Mouse (Mus musculus) embryonic facial prominence, embryonic 13.5 days (tissue): ENCODE data around the gene Olfr477. TPM values are rescaled to one million over a fixed set of nuclear protein-coding genes. Genes with fewer than 3 reads are reported as not detected.
"Not testable (repeated sequence)": the region's sequence is repeated elsewhere in the genome, so short reads cannot be mapped to it uniquely, and the experiment has no call there.

Experiments used
- ATAC-seq: fragments of 200-750 bp; cut with Nextera tagmentation; 2 replicates; pipeline ENCODE4 v1.8.0; 2017; ENCODE audit warnings: low read depth; ENCODE audit not compliant: insufficient number of reproducible peaks, insufficient read depth, low FRiP score, low TSS enrichment
- H3K27ac ChIP-seq: fragments of 300-500 bp; sonication (generic); 2 replicates; pipeline ENCODE4 v1.5.1; 2015; ENCODE audit warnings: moderate library complexity, mild to moderate bottlenecking, inconsistent platforms
- H3K27me3 ChIP-seq: fragments of 300-500 bp; sonication (generic); 2 replicates; pipeline ENCODE4 v1.6.1; 2015; ENCODE audit warnings: mild to moderate bottlenecking, inconsistent platforms
- H3K36me3 ChIP-seq: fragments of 300-500 bp; sonication (generic); 2 replicates; pipeline ENCODE4 v1.6.1; 2015; ENCODE audit warnings: mild to moderate bottlenecking, inconsistent platforms
- H3K4me1 ChIP-seq: fragments of 300-500 bp; sonication (generic); 2 replicates; pipeline ENCODE4 v1.6.1; 2015; ENCODE audit warnings: inconsistent platforms
- H3K4me2 ChIP-seq: fragments of 300-500 bp; sonication (generic); 2 replicates; pipeline ENCODE4 v1.6.1; 2015; ENCODE audit warnings: moderate library complexity, mild to moderate bottlenecking, inconsistent platforms
- H3K4me3 ChIP-seq: fragments of 300-500 bp; sonication (generic); 2 replicates; pipeline ENCODE4 v1.5.1; 2015; ENCODE audit warnings: mild to moderate bottlenecking, inconsistent platforms
- H3K9ac ChIP-seq: fragments of 300-500 bp; sonication (generic); 2 replicates; pipeline ENCODE4 v1.6.1; 2015; ENCODE audit warnings: mild to moderate bottlenecking, inconsistent platforms
- H3K9me3 ChIP-seq: fragments of 300-500 bp; sonication (generic); 2 replicates; pipeline ENCODE4 v1.6.1; 2016; ENCODE audit warnings: inconsistent platforms
- WGBS: fragments of 180-500 bp; shearing (Covaris S2); methylation state at CpG from one replicate; pipeline ENCODE4 v1.1.7; 2015; ENCODE audit warnings: mixed read lengths; 5-methylcytosine and 5-hydroxymethylcytosine counted together
- polyA plus RNA-seq: library from polyadenylated mRNA; unstranded; fragments of >200 nt; fragmentation: Nextera tagmentation; extraction: Ambion mirVana; gene quantifications from 2 replicates; pipeline ENCODE4 v1.2.1, GENCODE M21; 2015

Olfr477 gene
- polyA plus RNA-seq: not detected in 2 replicates

- no peaks in the 10 kb centered on the region for H3K36me3 ChIP-seq
- H3K4me3 ChIP-seq: no peak within 1 kb of the TSS
- no peaks in the 10 kb centered on the region for H3K9me3 ChIP-seq
- ATAC-seq: no peak
- no peak within 1 kb of the TSS for H3K4me2 ChIP-seq
- no peak within 1 kb of the TSS for H3K27ac ChIP-seq
- WGBS: 78% methylated on average over 2 of the region's 2 CpGs
- no peaks in the 10 kb centered on the region for H3K4me1 ChIP-seq
- no peak within 1 kb of the TSS for H3K9ac ChIP-seq
- H3K27me3 ChIP-seq: no peaks in the 10 kb centered on the region
Observed at GRCm38 (mm10) chr7:107986393-107986792, at the start of gene Olfr477. Olfr477 (plus strand) TSS chr7:107986693.

- not testable (repeated sequence) for H3K4me1 ChIP-seq, H3K4me3 ChIP-seq, H3K36me3 ChIP-seq, H3K4me2 ChIP-seq, H3K27ac ChIP-seq, H3K27me3 ChIP-seq, H3K9ac ChIP-seq, ATAC-seq, H3K9me3 ChIP-seq
- 98% methylated on average over 12 of the region's 12 CpGs for WGBS
Observed at GRCm38 (mm10) chr7:107952539-107952938, 34.0 kb upstream of the Olfr477 start.

- no peaks in the 10 kb centered on the region for H3K9me3 ChIP-seq
- no peaks in the 10 kb centered on the region for H3K4me1 ChIP-seq
- H3K27me3 ChIP-seq: no peaks in the 10 kb centered on the region
- no peak within 1 kb of the TSS for H3K27ac ChIP-seq
- no peak within 1 kb of the TSS for H3K9ac ChIP-seq
- no peaks in the 10 kb centered on the region for H3K36me3 ChIP-seq
- no peak for ATAC-seq
- no peak within 1 kb of the TSS for H3K4me3 ChIP-seq
- no peak within 1 kb of the TSS for H3K4me2 ChIP-seq
- WGBS: 85% methylated on average over 1 of the region's 1 CpGs
Observed at GRCm38 (mm10) chr7:107954343-107954742, 32.1 kb upstream of the Olfr477 start, which contains the start of gene Olfr474. Olfr474 (plus strand) TSS chr7:107954643.

- no peak within 1 kb of the TSS for H3K9ac ChIP-seq
- H3K27ac ChIP-seq: no peak within 1 kb of the TSS
- no peak within 1 kb of the TSS for H3K4me2 ChIP-seq
- no peaks in the 10 kb centered on the region for H3K36me3 ChIP-seq
- no peaks in the 10 kb centered on the region for H3K9me3 ChIP-seq
- no peaks in the 10 kb centered on the region for H3K4me1 ChIP-seq
- no peak within 1 kb of the TSS for H3K4me3 ChIP-seq
- no peak for ATAC-seq
- no peaks in the 10 kb centered on the region for H3K27me3 ChIP-seq
- 45% methylated on average over 1 of the region's 1 CpGs for WGBS
Observed at GRCm38 (mm10) chr7:107964503-107964902, 22.0 kb upstream of the Olfr477 start, which contains the start of gene Olfr476. Olfr476 (plus strand) TSS chr7:107964803.

- ATAC-seq, H3K27ac ChIP-seq, H3K4me3 ChIP-seq, H3K36me3 ChIP-seq, H3K9me3 ChIP-seq, H3K9ac ChIP-seq, H3K4me2 ChIP-seq, H3K4me1 ChIP-seq, H3K27me3 ChIP-seq: not testable (repeated sequence)
Observed at GRCm38 (mm10) chr7:108014256-108014655, 27.8 kb downstream of the Olfr477 start.

- Histone ChIP-seq H3K9ac (no peak within 1 kb of the TSS), H3K4me1 (no peaks in the 10 kb centered on the region), H3K4me3 (no peak within 1 kb of the TSS), H3K36me3 (no peaks in the 10 kb centered on the region), H3K4me2 (no peak within 1 kb of the TSS), H3K9me3 (no peaks in the 10 kb centered on the region), H3K27me3 (no peaks in the 10 kb centered on the region), H3K27ac (no peak within 1 kb of the TSS)
- ATAC-seq: no peak
- 79% methylated on average over 3 of the region's 3 CpGs for WGBS
Observed at GRCm38 (mm10) chr7:108033889-108034288, 47.4 kb downstream of the Olfr477 start, which contains the start of gene Olfr478. Olfr478 (minus strand) TSS chr7:108033989.

Other genes with a start within 250 kb of the Olfr477 start
- 0.18 and 0.25 TPM in 2 replicates for gene Cyb5r2, start 228.7 kb upstream of the Olfr477 start, polyA plus RNA-seq
- gene Ovch2, start 185.5 kb upstream of the Olfr477 start, polyA plus RNA-seq: not detected in 2 replicates
- not detected in 2 replicates for gene Olfr467, start 174.4 kb upstream of the Olfr477 start, polyA plus RNA-seq
- not detected in 2 replicates for gene Olfr469, start 161.2 kb upstream of the Olfr477 start, polyA plus RNA-seq
- not detected in 2 replicates for gene Olfr470, start 139.2 kb upstream of the Olfr477 start, polyA plus RNA-seq
- not detected in 2 replicates for gene Olfr472, start 88.8 kb upstream of the Olfr477 start, polyA plus RNA-seq
- not detected in 2 replicates for gene Olfr473, start 56.2 kb upstream of the Olfr477 start, polyA plus RNA-seq
- not detected in 2 replicates for gene Olfr474, start 32.0 kb upstream of the Olfr477 start, polyA plus RNA-seq
- gene Olfr476, start 21.9 kb upstream of the Olfr477 start, polyA plus RNA-seq: not detected in 2 replicates
- not detected in 2 replicates for gene Olfr478, start 47.3 kb downstream of the Olfr477 start, polyA plus RNA-seq
- not detected in 2 replicates for gene Olfr479, start 64.0 kb downstream of the Olfr477 start, polyA plus RNA-seq
- not detected in 2 replicates for gene Olfr480, start 80.7 kb downstream of the Olfr477 start, polyA plus RNA-seq
- gene Olfr481, start 93.2 kb downstream of the Olfr477 start, polyA plus RNA-seq: not detected in 2 replicates
- gene Olfr482, start 110.9 kb downstream of the Olfr477 start, polyA plus RNA-seq: 0.26 TPM in 1 of 2 replicates, not detected in the other
- not detected in 2 replicates for gene Olfr483, start 114.2 kb downstream of the Olfr477 start, polyA plus RNA-seq
- not detected in 2 replicates for gene Olfr484, start 140.8 kb downstream of the Olfr477 start, polyA plus RNA-seq
- gene Olfr485, start 173.2 kb downstream of the Olfr477 start, polyA plus RNA-seq: not detected in 2 replicates
- not detected in 2 replicates for gene Olfr486, start 186.0 kb downstream of the Olfr477 start, polyA plus RNA-seq
- not detected in 2 replicates for gene Olfr487, start 227.9 kb downstream of the Olfr477 start, polyA plus RNA-seq